Mouse (Mus musculus) bone marrow, adult 2 months (tissue): Measurements from ENCODE around the gene Pold1.

Experiments used
- CTCF ChIP-seq: fragments of 200-500 bp; IDR thresholded peaks from 2 replicates; pipeline ENCODE4 v1.5.1; 2011; ENCODE audit warnings: low read length, control low read depth; ENCODE audit not compliant: control insufficient read depth, insufficient read depth
- POLR2A ChIP-seq: fragments of 200-500 bp; IDR thresholded peaks from 2 replicates; pipeline ENCODE4 v1.6.1; 2011; ENCODE audit warnings: low read depth, mild to moderate bottlenecking, control low read depth, low read length, borderline replicate concordance; ENCODE audit not compliant: control insufficient read depth

GRCm38 (mm10) chr7:44584265-44584804, 35.7 kb upstream of the Pold1 start:
- TF ChIP-seq CTCF (no peak), POLR2A (no peak)
